Mouse (Mus musculus) urinary bladder, postnatal 10 days (tissue): ENCODE results near the gene Rad51c.
"Not testable (repeated sequence)": the region's sequence is repeated elsewhere in the genome, so short reads cannot be mapped to it uniquely, and the experiment has no call there.

Experiments
- DNase-seq: peaks from one replicate; pipeline ENCODE4 v3.0.0; 2022; ENCODE audit warnings: low spot score

Gene Rad51c

GRCm38 (mm10) chr11:87432447-87432846 is 27.7 kb upstream of the Rad51c start:
- no peak for DNase-seq

DNA sequence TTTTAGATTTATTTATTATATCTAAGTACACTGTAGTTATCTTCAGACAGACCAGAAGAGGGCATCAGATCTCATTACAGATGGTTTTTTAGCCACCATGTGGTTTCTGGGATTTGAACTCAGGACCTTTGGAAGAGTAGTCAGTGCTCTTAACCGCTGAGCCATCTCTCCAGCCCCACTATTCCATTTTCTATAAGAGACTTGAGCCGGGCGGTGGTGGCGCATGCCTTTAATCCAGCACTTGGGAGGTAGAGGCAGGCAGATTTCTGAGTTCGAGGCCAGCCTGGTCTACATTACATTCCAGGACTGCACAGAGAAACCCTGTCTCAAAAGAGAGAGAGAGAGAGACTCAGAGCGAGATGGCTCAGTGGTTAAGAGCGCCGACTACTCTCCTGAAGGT is 27.1 kb upstream of the Rad51c start:
- not testable (repeated sequence) for DNase-seq

- DNase-seq, result no peak
Measured at GRCm38 (mm10) chr11:87430374-87430773, 25.6 kb upstream of the Rad51c start.

DNA sequence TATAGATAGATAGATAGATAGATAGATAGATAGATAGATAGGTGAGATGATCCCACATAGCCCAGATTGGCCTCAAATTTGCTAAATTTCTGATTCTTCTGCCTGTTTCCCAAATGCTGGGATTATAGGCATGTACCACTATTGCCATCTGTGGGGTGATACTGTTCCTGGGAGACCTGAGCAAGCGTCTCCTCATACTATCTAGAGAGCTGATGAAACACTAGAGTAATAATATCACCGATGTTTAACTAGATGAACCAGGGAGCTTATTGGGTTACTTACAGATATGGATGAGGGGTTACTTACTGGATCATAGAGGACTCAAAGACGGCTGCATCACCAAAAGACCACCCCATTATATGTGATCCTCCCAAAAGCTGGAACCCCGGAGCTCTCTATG is 24.6 kb upstream of the Rad51c start:
- DNase-seq, result no peak

DNA sequence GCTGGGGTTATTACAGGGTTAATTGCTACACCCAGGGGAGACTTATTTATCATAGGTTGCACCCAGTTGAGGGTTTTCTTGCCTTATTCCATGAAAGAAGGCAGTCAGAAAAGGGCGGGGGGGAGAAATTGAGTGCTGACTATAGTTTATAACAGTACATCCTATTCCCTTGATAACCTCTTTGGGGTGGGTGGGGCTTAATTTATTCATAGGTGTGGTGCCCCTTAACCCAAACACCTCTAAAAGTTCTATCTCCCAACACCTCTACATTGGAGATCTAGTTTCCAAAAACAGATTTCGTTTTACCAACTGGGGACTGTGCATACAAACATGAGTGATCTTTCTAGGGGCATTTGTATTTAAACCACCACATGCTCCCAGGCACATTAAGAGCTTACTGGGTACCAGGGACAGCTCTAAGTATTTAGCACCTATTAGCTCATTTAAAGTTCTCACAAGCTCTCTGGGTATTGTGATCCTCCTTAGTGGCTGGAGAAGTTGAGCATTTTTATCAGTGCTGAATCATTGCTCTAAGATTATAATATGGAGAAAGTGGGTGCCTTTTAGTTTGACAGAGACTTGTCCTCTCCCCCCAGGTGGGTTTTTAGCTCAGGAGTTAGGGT is 23.4 kb upstream of the Rad51c start:
- no peak for DNase-seq

- no peak for DNase-seq
Measured at GRCm38 (mm10) chr11:87427273-87428050, 22.7 kb upstream of the Rad51c start.

DNA sequence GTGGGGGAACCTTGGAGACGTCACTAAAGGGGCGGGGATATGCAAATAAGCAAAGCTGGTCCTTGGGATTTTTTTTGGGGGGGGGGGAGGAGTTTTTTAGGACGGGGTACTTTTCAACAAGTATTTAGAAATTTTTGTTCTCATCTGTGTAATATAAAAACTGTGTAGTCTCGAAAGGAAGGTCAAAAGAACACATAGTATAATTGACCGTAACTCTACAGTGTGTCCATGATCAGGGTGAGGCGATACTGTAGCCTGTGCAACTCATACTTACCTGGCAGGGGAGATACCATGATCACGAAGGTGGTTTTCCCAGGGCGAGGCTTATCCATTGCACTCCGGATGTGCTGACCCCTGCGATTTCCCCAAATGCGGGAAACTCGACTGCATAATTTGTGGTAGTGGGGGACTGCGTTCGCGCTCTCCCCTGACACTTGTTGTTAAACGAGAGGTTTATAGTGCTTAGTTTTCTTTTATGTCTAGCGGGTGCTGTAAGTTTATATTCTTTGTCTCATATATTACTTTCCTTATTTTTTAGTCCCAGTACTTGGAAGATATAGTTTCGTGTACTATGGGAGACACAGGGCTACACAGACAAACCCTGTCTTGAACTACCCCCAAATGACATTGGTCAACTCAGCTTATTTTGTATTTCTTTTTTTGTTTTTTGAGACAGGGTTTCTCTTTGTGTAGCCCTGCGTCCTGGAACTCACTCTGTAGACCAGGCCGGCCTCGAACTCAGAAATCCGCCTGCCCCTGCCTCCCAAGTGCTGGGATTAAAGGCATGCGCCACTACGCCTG is 21.9 kb upstream of the Rad51c start:
- not testable (repeated sequence) for DNase-seq

GRCm38 (mm10) chr11:87426121-87426449 is 21.3 kb upstream of the Rad51c start:
- DNase-seq, result no peak

GRCm38 (mm10) chr11:87423551-87424325 is 19.0 kb upstream of the Rad51c start:
- DNase-seq, result no peak

GRCm38 (mm10) chr11:87422511-87423340 is 18.0 kb upstream of the Rad51c start:
- no peak for DNase-seq

DNA sequence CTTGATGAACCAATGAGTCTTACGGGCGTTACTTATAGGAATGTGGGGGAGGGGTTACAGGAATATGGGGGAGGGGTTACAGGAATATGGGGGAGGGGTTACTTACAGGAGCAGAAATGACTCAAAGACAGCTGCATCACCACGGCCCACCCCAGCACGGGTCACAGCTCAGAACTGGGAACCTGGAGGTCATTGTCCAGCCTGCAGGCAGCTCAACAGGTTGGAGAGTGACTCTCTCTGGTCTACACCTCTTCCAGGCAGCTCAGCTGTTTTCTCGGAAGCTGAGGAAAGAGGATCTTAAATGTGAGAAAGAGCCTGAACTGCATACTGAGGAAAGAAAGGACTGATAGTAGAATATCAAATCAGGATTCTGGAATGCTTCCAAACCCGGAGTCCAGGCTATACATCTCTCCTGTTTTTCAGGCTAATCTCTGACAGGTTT is 17.0 kb upstream of the Rad51c start:
- DNase-seq, result no peak

- DNase-seq, result no peak
Measured at GRCm38 (mm10) chr11:87420861-87421260, 16.1 kb upstream of the Rad51c start.

GRCm38 (mm10) chr11:87416120-87416519 is 11.4 kb upstream of the Rad51c start:
- DNase-seq, result no peak

DNA sequence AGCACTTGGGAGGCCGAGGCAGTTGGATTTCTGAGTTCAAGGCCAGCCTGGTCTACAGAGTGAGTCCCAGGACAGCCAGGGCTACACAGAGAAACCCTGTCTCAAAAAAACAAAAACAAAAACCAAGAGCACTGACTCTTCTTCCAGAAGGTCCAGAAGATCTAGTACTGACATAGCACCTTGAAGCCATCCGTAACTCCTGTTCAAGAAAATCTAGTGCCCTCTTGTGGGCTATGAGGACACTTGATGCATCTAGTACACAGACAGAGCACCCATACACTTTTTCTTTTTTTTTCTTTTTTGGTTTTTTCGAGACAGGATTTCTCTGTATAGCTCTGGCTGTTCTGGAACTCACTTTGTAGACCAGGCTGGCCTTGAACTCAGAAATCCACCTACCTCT is 8.7 kb upstream of the Rad51c start:
- not testable (repeated sequence) for DNase-seq

DNA sequence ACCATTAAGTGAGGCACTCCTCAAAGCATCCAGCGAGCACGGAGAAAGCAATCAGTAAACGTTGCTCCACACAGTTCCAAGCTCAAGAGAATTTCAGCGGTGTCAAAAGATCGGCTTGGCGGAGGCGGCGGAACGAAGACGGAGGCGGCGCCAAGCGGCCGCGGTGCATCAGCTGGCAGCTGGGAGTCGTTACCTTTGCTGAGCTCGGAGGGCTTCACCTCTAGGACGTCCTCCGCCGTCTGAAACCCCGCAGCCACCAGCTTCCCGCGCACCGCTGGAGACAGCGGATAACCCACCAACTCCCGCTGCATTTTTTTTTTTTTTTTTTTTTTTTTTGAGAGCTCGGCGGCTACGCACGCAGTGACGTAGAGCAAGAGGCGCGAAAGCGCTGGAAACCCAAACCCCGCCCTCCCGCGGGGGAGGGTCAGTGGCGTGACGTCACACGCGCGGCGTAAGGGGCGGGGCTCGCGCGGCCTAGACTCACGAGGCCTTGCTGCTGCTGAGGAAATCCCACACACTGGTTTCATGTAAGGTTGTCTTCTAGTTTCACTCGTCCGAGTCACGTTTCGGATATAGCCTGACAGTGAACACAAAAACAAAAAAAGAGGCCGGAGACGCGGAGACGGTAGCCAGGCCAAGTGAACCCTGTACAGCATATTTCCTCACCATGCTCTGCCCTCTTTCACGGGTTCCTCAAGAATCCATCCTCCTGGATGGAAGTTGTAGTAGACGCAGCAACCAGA is 472 bp downstream of the Rad51c start:
- peak; percentile 85 for DNase-seq

- DNase-seq, result no peak
Measured at GRCm38 (mm10) chr11:87398402-87398801, 6.4 kb downstream of the Rad51c start.

- no peak for DNase-seq
Measured at GRCm38 (mm10) chr11:87393855-87394254, 10.9 kb downstream of the Rad51c start.

DNA sequence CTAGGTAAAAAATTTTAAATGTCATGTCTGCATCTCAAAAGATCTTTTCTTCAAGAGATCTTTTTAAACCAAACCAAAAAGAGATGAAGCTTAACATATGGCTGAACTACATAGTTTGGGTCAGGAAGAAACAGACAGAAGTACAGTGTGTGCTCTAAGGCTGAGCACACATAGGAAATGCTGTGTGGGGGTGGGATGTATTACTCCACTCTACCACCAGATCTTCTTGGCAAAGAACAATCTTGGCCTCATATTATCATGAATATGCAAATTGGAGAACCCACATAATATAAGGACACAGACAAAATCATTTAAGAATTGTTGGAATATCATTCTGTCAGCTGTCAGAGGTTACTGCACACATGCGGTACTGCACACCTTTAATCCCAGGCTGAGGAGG is 19.1 kb downstream of the Rad51c start:
- DNase-seq, result no peak

DNA sequence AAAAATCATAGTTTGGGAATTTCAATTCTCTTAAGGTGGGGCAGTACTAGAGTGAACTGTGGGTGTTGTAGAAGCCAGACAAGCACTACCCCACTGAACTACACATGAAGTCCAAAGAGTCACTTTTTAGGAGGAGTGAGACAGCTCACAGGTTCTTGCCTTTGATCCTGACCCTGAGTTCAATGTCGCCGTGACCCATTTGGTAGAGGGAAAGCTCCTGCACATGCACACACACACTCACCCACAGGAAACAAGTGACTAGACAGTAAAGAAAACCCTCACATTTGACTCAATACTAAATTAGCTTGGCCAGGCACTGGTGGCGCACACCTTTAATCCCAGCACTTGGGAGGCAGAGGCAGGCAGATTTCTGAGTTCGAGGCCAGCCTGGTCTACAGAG is 20.2 kb downstream of the Rad51c start:
- no peak for DNase-seq

DNA sequence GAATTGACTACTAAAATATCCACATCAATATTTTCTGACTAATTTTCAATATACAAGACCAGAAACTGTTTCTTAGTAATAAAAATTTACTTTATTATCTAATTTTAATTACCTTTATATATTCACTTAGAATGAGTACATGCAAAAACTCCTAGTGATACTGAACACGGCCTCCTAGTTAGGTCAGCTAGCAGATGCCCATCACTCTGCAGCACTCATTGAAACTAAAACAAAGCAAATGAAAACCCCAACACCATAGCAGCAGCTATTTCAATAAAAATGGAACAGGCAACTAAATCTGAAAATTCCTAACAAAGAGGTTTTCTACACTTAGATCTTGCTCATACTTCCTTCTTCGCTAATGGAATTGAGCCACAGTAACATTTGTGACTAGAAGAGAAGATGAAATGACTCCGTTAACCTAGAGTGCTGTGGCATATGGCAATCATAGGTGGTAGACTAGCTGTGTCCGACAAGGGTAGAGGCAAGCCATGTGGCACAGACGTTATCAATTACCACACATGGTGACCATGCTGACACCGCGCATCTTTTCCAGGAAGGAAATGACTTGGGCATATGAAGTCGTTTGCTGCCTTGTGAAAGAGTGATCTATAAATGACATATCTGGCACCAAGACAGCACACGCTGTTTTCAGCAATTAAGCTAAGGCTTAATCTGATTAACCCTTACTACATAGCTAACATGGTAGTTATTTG is 36.7 kb downstream of the Rad51c start:
- DNase-seq, result no peak
